In the genomic region with DNA sequence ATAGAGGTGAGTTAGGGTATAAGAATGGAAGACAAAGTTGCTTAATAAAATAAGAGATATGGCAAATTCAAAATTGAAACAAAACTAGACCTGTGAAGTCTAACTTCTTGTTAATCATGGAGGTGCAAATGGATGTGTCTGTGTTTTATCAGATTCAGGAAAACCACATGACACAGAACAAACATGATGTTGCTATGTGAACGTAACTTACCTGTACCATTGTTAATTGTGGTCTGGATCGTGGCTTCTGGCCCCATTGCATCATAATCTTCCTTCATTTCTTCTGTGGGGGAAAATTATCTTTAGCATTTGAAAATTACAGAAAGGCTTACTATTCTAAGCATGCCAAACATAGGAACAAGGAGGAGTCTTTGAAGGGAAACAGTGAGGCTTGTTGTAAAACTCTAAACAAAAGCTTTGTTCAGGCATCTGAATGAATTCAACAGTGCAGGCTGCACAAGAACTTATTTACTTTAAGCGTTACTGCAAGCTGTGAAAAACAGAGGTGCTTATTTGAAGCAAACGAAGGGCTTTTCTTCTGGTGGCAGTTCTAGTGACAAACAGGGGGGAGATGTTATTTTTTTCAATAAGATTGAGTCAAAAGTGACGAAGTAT, we compare ENCODE assay signal across 31 mouse cellular contexts.
DNase-seq lines count a peak whose midpoint lies in the region; ATAC-seq and TF ChIP-seq lines count a peak whose summit lies in the region.
"Had no signal": no experiment of that assay in that cellular context is flagged by ENCODE, and none has a peak within 500 bp of the region (broad histone marks: within the 10 kb centered on the region; RNA-seq: fewer than 3 reads in every experiment).

No protein-coding gene starts in this region.

- H3K27ac ChIP-seq in left cerebral cortex, adult 2 months, result peak overlapping the region; percentile 76
- H3K27ac ChIP-seq: forebrain, embryonic 15.5 days; hindbrain, embryonic 12.5 days; hindbrain, postnatal 0 days; limb, embryonic 13.5 days; liver, embryonic 12.5 days; macrophage; midbrain, embryonic 10.5 days; midbrain, embryonic 15.5 days; stomach, postnatal 0 days had no signal

- H3K4me3 ChIP-seq in left cerebral cortex, adult 2 months, result no peak overlapping the region
- H3K4me3 ChIP-seq: forebrain, embryonic 15.5 days; hindbrain, embryonic 12.5 days; limb, embryonic 13.5 days; liver, embryonic 12.5 days; midbrain, embryonic 10.5 days; midbrain, embryonic 15.5 days had no signal

- no peak for ATAC-seq in CD4-positive, CD25-positive, alpha-beta regulatory T cell, adult 4 months
- ATAC-seq: forebrain, embryonic 15.5 days; hindbrain, postnatal 0 days; intestine, embryonic 16.5 days; liver, embryonic 12.5 days; midbrain, embryonic 15.5 days had no signal

- TF ChIP-seq CTCF in left cerebral cortex, adult 2 months (IDR thresholded peaks at IDR 0.05), result no peak

- peak; percentile 17 for DNase-seq in CD4-positive, CD25-positive, alpha-beta regulatory T cell, adult 2 months (ENCODE audit: low read depth, low spot score)
- no peak for DNase-seq in left cerebral cortex, adult 2 months (ENCODE audit: extremely low spot score in 1 of 2, low spot score in 2 of 2)
- no peak for DNase-seq in left cerebral cortex, adult 8-10 months (ENCODE audit: low spot score in 2 of 2)
- peak; percentile 15 for DNase-seq in induced T-regulatory cell, adult 2 months (ENCODE audit: low read depth)
- DNase-seq in adrenal gland, postnatal 25 days, result no peak
- DNase-seq in adrenal gland, postnatal 14 days, result no peak
- no peak for DNase-seq in kidney, adult 18-20 months
- DNase-seq: adrenal gland, postnatal 10 days; cerebellum, adult 2 months; cerebellum, postnatal 14 days; gastrocnemius, postnatal 36 days; heart, adult 18-20 months; heart, postnatal 36 days; kidney, adult 9 months; kidney, postnatal 10 days; lung, adult 2 months; lung, postnatal 10 days; right cerebral cortex, adult 18-20 months; thymus, adult 2 months; thymus, postnatal 36 days had no signal

- intact Hi-C loops in left cerebral cortex, adult 2 months (cut with DNase I), result loop anchor here (10.0 kb wide), 1 partner anchor 1428 kb away; no protein-coding TSS in a partner anchor

Comparison
In these comparisons a context has a peak if more than half of its experiments do, and no peak if none do; other contexts are left out.
1. DNase-seq: peak in CD4-positive, CD25-positive, alpha-beta regulatory T cell, adult 2 months (single experiment) and induced T-regulatory cell, adult 2 months (single experiment); none in left cerebral cortex, adult 2 months (0 of 2), left cerebral cortex, adult 8-10 months (0 of 2), adrenal gland, postnatal 25 days (single experiment), adrenal gland, postnatal 14 days (single experiment) and kidney, adult 18-20 months (single experiment).